Mouse (Mus musculus): Measurements from ENCODE around the gene Mageb1.
"Not testable (repeated sequence)": the region's sequence is repeated elsewhere in the genome, so short reads cannot be mapped to it uniquely, and the experiment has no call there.

Mageb1 gene

GRCm38 (mm10) chrX:92016233-92016632 is at the start of gene Mageb1:
Gene Mageb1, minus strand, starts transcription at chrX:92016333.
- not testable (repeated sequence) for DNase-seq (ENCODE audit: low spot score in 2 of 2)

Measured in spleen, postnatal 4 days (tissue).